Mouse (Mus musculus): Measurements from ENCODE around the gene Sptssa.
A peak's percentile ranks its signal among the peaks of the same experiment; 100 is the strongest.

Gene Sptssa

DNA sequence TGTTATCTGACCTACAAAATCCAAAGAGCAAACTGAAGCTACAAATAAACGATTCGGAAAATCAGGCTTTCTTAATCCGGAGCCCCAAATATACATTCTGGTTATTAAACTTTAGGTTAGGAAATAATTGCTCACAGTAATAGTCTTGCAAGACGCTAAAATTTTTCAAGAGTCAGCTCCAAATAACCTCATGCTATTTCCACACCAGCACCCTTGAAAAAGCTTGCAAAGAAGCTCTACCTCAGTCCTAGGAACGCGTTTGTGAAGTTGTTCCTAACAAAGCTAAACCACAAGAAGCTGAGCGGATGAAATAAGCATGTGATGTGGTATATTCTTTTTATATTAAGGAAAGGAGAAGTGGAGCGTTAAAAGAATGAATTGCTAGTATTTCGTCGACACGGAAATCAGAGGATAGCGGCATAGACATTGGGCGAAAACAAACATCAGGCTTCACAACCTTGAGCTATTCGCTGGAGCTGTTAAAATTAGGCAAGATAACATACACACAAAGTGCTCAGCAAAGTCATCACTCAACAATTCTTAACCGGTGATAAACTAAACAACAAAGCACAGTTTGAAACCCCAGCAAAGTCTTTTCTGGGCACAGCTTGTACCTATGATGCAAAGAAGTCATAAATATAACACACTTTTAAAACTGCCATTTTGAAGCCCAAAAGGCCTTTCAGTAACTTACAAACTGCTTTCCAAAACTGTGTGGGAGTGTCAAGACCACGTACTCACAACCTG, 908 bp downstream of the Sptssa start:
- DNase-seq (ENCODE audit: low spot score), result no peak

DNA sequence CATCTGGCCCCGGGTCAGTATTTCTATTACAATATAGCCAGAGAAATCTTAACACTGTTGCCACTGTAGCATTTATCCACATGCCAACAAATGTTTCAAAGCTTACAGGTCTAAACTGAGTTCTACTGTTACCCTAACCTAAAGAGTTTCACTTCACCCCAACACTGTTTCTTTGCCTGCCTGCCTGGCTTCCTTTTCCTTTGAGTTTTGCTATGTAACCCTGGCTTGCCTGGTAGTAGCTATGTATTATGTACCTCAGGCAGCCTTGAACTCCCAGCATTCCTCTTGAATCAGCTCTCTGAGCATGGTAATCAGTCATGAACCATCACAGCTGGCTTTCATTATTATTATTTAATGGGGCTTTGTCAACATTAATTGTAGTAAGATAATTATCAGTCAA, 1.6 kb downstream of the Sptssa start:
- no peak for DNase-seq (ENCODE audit: low spot score)

DNA sequence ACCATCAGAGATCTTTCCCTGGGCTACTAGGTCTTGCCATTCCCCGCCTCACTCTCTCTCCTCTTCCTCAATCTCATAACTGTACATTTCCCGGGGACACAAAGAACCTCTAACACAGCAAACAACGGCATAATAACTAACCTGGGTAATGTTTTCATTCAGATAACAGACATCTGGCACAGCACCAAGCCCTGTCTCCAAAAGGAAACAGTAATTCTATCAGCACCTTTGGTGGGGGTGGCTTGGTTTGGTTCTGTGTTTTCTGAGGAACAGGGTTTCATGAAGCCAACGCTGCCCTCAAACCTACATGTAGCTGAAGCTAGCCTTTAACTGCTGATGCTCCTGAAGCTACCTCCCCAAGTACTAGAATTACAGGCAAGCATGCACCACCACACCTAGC, 2.2 kb downstream of the Sptssa start:
- DNase-seq (ENCODE audit: low spot score), result no peak

DNA sequence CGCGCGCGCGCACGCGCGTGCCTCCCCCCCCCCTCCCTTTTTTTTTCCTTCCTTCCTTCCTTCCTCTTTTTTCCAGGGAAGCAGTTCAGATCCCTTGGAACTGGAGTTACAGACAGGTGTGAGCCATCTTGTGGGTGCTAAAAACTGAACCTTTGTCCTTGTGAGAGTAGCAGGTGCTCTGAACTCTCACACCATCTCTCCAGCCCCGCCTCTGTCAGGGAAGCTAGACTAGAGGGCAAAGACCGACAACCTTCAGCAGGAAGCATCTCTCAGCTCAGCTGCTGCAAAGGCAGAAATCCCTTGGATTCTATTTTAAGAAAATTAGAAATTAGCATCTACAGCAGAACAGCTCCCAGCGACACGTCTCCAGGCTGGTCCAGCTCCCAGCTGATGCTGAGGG, 4.0 kb downstream of the Sptssa start:
- DNase-seq (ENCODE audit: low spot score), result no peak

GRCm38 (mm10) chr12:54651820-54652219, 4.6 kb downstream of the Sptssa start:
- DNase-seq (ENCODE audit: low spot score), result no peak

DNA sequence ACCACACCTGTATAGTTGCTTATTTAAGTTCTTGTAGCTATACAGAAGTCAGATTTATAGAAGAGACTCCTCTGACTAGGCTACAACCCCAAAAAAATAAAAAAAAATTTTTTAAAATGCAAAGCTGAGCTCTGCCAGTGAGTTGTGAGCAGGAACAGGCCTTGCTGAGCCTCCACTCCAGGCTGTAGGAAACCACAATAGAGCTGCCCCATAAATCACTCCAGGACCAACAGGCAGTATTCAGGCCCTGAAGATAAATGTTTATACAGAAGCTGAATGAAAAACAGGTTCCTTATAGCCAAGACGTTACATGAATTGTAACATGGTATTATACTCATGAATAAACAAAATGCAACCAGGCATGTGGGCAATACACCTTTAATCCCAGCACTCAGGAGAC, 5.2 kb downstream of the Sptssa start:
- DNase-seq (ENCODE audit: low spot score), result no peak

DNA sequence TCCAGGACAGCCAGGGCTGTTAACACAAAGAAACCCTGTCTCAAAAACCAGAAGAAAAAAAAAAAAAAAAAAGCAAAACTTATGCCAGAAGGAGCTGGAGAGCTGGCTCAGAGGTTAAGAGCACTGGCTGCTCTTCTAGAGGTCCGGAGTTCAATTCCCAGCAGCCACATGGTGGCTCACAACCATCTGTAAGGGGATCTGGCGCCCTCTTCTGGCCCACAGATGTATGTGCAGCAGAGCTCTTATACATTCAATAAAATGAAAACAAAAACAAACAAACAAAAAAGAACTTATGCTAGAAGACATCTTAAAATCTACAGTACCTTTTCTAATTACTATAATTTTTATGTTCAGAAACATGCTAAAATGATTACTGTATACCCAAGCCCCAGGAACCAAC, 11.4 kb downstream of the Sptssa start:
- DNase-seq (ENCODE audit: low spot score), result no peak

GRCm38 (mm10) chr12:54643320-54643892, 13.0 kb downstream of the Sptssa start:
- no peak for DNase-seq (ENCODE audit: low spot score)

DNA sequence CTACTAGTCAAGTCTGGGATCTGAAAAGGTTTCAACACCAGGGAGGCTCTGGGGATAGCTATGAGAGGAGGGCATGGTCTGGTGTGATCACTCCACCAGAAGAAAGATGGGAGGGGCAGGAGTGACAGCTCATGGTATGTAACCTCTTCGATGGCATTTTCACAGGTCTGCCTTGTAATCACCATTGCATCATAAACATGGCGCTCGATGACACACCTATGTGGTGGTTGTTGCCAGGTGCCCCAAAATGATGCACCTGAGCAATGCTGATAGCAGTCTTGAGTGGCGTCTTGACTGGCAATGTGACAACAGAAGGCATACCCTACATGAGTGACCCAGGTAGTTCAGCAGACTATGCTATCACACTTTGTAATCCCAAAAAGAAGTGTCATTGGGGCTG, 15.0 kb downstream of the Sptssa start:
- DNase-seq (ENCODE audit: low spot score), result no peak

GRCm38 (mm10) chr12:54640259-54640658, 16.1 kb downstream of the Sptssa start:
- no peak for DNase-seq (ENCODE audit: low spot score)

- no peak for DNase-seq (ENCODE audit: low spot score)
Observed at GRCm38 (mm10) chr12:54637033-54637432, 19.3 kb downstream of the Sptssa start.

- no peak for DNase-seq (ENCODE audit: low spot score)
Observed at GRCm38 (mm10) chr12:54632141-54632540, 24.2 kb downstream of the Sptssa start.

DNA sequence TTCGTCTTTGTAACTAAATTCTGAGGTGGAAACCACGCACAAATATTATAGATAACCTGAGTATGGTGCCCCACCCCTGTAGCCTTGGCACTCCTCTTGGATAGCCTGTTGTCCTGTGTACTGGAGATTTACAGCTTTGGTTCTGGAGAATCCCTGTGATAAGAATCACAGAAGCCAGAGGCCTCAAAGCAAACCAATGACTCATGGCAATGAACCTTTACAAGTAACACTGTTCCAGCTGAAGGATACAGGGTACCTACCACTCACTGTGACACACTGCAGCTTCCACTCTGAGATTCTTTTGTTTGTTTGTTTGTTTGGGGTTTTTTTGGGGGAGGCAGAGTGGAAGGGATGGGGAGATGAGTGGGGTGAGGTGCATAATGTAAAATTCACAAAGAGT, 34.4 kb downstream of the Sptssa start:
- no peak for DNase-seq (ENCODE audit: low spot score)

- no peak for DNase-seq (ENCODE audit: low spot score)
Observed at GRCm38 (mm10) chr12:54620042-54620705, 36.2 kb downstream of the Sptssa start.

GRCm38 (mm10) chr12:54608988-54609387, 47.4 kb downstream of the Sptssa start:
- no peak for DNase-seq (ENCODE audit: low spot score)

- DNase-seq (ENCODE audit: low spot score), result no peak
Observed at GRCm38 (mm10) chr12:54605203-54605602, 51.2 kb downstream of the Sptssa start.

GRCm38 (mm10) chr12:54603542-54604167, 52.7 kb downstream of the Sptssa start:
- DNase-seq (ENCODE audit: low spot score), result no peak

GRCm38 (mm10) chr12:54600482-54600881, 55.9 kb downstream of the Sptssa start:
- peak; percentile 7 for DNase-seq (ENCODE audit: low spot score)

GRCm38 (mm10) chr12:54598358-54598757, 58.0 kb downstream of the Sptssa start:
- DNase-seq (ENCODE audit: low spot score), result no peak

GRCm38 (mm10) chr12:54596715-54597114, 59.7 kb downstream of the Sptssa start:
- DNase-seq (ENCODE audit: low spot score), result no peak

Measured in left cerebral cortex, adult 11 months (tissue).